Comparison of ENCODE assay signal across 11 mouse cellular contexts in the genomic region with DNA sequence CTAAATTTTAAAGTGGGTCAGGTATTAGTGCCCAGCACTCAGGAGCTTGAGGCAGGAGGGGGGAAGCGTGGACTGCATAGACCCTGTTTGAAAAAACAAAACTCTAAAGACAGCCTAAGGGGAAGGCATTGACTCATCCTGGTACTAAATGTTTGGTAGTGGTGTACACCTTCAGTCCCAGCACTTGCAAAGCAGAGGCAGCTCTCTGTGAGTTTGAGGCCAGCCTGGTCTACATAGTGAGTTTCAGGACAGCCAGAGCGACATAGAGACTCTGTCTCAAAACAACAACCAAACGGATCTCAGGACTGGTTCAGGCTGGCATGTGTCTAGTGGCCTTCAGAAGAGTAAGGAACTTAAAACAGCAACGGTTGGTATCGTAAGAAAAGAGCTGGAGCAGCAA. TPM values are rescaled to one million over a fixed set of nuclear protein-coding genes. Genes with fewer than 3 reads are reported as not detected.
A peak's percentile ranks its signal among the peaks of the same experiment; 100 is the strongest.
DNase-seq lines count a peak whose midpoint lies in the region; ATAC-seq and TF ChIP-seq lines count a peak whose summit lies in the region.
"Had no signal": no experiment of that assay in that cellular context is flagged by ENCODE, and none has a peak within 500 bp of the region (broad histone marks: within the 10 kb centered on the region; RNA-seq: fewer than 3 reads in every experiment).

No protein-coding gene starts in this region.

- no peak overlapping the region for H3K9ac ChIP-seq in heart, embryonic 11.5 days (ENCODE audit: low read depth, low read length)
- H3K9ac ChIP-seq in limb, embryonic 15.5 days = no peak overlapping the region
- H3K9ac ChIP-seq in forebrain, postnatal 0 days = no peak overlapping the region
- no peak overlapping the region for H3K9ac ChIP-seq in neural tube, embryonic 13.5 days
- H3K9ac ChIP-seq: embryonic facial prominence, embryonic 15.5 days; liver, embryonic 15.5 days had no signal

- TF ChIP-seq CTCF in forebrain, postnatal 0 days (IDR thresholded peaks at IDR 0.05; ENCODE audit: low read depth) = no peak

- peaks cover 43% of the 10 kb centered on the region for H3K4me1 ChIP-seq in heart, embryonic 10.5 days
- H3K4me1 ChIP-seq in heart, embryonic 11.5 days (ENCODE audit: control insufficient read depth, insufficient read depth, low read length) = peaks cover 22% of the 10 kb centered on the region
- peaks cover 19% of the 10 kb centered on the region for H3K4me1 ChIP-seq in limb, embryonic 15.5 days
- H3K4me1 ChIP-seq in limb, embryonic 10.5 days = peaks cover 12% of the 10 kb centered on the region
- peaks cover 28% of the 10 kb centered on the region for H3K4me1 ChIP-seq in forebrain, postnatal 0 days (ENCODE audit: insufficient read depth)
- peaks cover 53% of the 10 kb centered on the region for H3K4me1 ChIP-seq in neural tube, embryonic 13.5 days (replicated peaks)

- H3K27ac ChIP-seq in heart, embryonic 10.5 days = 0 out of 2 replicates have a peak overlapping the region, but pooled peaks have one; percentile 16
- no peak overlapping the region for H3K27ac ChIP-seq in heart, embryonic 11.5 days (ENCODE audit: low read depth, low read length)
- H3K27ac ChIP-seq in limb, embryonic 15.5 days = peak overlapping the region; percentile 33; the same call in 1 of the 2 replicates
- no peak overlapping the region for H3K27ac ChIP-seq in limb, embryonic 10.5 days
- no peak overlapping the region for H3K27ac ChIP-seq in forebrain, postnatal 0 days (ENCODE audit: low read depth, low read length)
- no peak overlapping the region for H3K27ac ChIP-seq in neural tube, embryonic 13.5 days (replicated peaks)
- H3K27ac ChIP-seq: embryonic facial prominence, embryonic 15.5 days; kidney, postnatal 0 days; liver, embryonic 15.5 days had no signal

- no peaks in the 10 kb centered on the region for H3K9me3 ChIP-seq in heart, embryonic 10.5 days
- H3K9me3 ChIP-seq in heart, embryonic 11.5 days (replicated peaks; ENCODE audit: control insufficient read depth, low read length) = no peaks in the 10 kb centered on the region
- H3K9me3 ChIP-seq in limb, embryonic 15.5 days = no peaks in the 10 kb centered on the region
- no peaks in the 10 kb centered on the region for H3K9me3 ChIP-seq in limb, embryonic 10.5 days (replicated peaks)
- H3K9me3 ChIP-seq in forebrain, postnatal 0 days (ENCODE audit: low read length) = no peaks in the 10 kb centered on the region
- H3K9me3 ChIP-seq in neural tube, embryonic 13.5 days = no peaks in the 10 kb centered on the region
- H3K9me3 ChIP-seq: embryonic facial prominence, embryonic 15.5 days; liver, embryonic 15.5 days had no signal

- H3K27me3 ChIP-seq in heart, embryonic 10.5 days (ENCODE audit: insufficient read depth, poor library complexity, severe bottlenecking) = no peaks in the 10 kb centered on the region
- H3K27me3 ChIP-seq in heart, embryonic 11.5 days (ENCODE audit: control insufficient read depth, insufficient read depth, low read length) = no peaks in the 10 kb centered on the region
- no peaks in the 10 kb centered on the region for H3K27me3 ChIP-seq in limb, embryonic 15.5 days
- no peaks in the 10 kb centered on the region for H3K27me3 ChIP-seq in limb, embryonic 10.5 days (ENCODE audit: low read depth, poor library complexity, severe bottlenecking)
- no peaks in the 10 kb centered on the region for H3K27me3 ChIP-seq in forebrain, postnatal 0 days (ENCODE audit: insufficient read depth, low read length)
- H3K27me3 ChIP-seq in neural tube, embryonic 13.5 days = no peaks in the 10 kb centered on the region
- H3K27me3 ChIP-seq: embryonic facial prominence, embryonic 15.5 days had no signal

- H3K4me3 ChIP-seq in heart, embryonic 10.5 days = no peak overlapping the region
- no peak overlapping the region for H3K4me3 ChIP-seq in heart, embryonic 11.5 days (ENCODE audit: low read depth, low read length)
- no peak overlapping the region for H3K4me3 ChIP-seq in limb, embryonic 15.5 days
- no peak overlapping the region for H3K4me3 ChIP-seq in limb, embryonic 10.5 days
- H3K4me3 ChIP-seq in forebrain, postnatal 0 days (ENCODE audit: low read depth, low read length) = no peak overlapping the region
- no peak overlapping the region for H3K4me3 ChIP-seq in neural tube, embryonic 13.5 days
- H3K4me3 ChIP-seq: embryonic facial prominence, embryonic 15.5 days; liver, embryonic 15.5 days had no signal

- WGBS in heart, embryonic 10.5 days = 73% methylated on average over 5 of the region's 5 CpGs
- 80% methylated on average over 5 of the region's 5 CpGs for WGBS in heart, embryonic 11.5 days (ENCODE audit: insufficient replicate concordance)
- WGBS in limb, embryonic 15.5 days = 66% methylated on average over 5 of the region's 5 CpGs
- 79% methylated on average over 5 of the region's 5 CpGs for WGBS in limb, embryonic 10.5 days
- WGBS in forebrain, postnatal 0 days = 65% methylated on average over 5 of the region's 5 CpGs
- 76% methylated on average over 5 of the region's 5 CpGs for WGBS in neural tube, embryonic 13.5 days

- DNase-seq in heart, embryonic 10.5 days (ENCODE audit: low spot score) = peak; percentile 64
- no peak for DNase-seq in limb, embryonic 10.5 days (ENCODE audit: low spot score)
- DNase-seq in forebrain, postnatal 0 days = no peak
- DNase-seq in adipocyte (ENCODE audit: low spot score) = no peak
- DNase-seq: adrenal gland, postnatal 36 days had no signal

- no peaks in the 10 kb centered on the region for H3K36me3 ChIP-seq in heart, embryonic 10.5 days
- H3K36me3 ChIP-seq in heart, embryonic 11.5 days (ENCODE audit: control insufficient read depth, insufficient read depth, low read length) = no peaks in the 10 kb centered on the region
- no peaks in the 10 kb centered on the region for H3K36me3 ChIP-seq in limb, embryonic 15.5 days
- H3K36me3 ChIP-seq in limb, embryonic 10.5 days = no peaks in the 10 kb centered on the region
- no peaks in the 10 kb centered on the region for H3K36me3 ChIP-seq in forebrain, postnatal 0 days (ENCODE audit: insufficient read depth)
- H3K36me3 ChIP-seq in neural tube, embryonic 13.5 days = no peaks in the 10 kb centered on the region
- H3K36me3 ChIP-seq: embryonic facial prominence, embryonic 15.5 days; liver, embryonic 15.5 days had no signal

- H3K4me2 ChIP-seq in heart, embryonic 11.5 days = no peak overlapping the region
- no peak overlapping the region for H3K4me2 ChIP-seq in limb, embryonic 15.5 days
- peak overlapping the region; percentile 30 for H3K4me2 ChIP-seq in forebrain, postnatal 0 days (ENCODE audit: low read depth)
- H3K4me2 ChIP-seq in neural tube, embryonic 13.5 days = peak overlapping the region; percentile 90
- H3K4me2 ChIP-seq: embryonic facial prominence, embryonic 15.5 days; liver, embryonic 15.5 days had no signal

- ATAC-seq in heart, embryonic 11.5 days (replicated peaks; ENCODE audit: insufficient number of reproducible peaks, low FRiP score, low TSS enrichment) = no peak
- ATAC-seq in limb, embryonic 15.5 days (ENCODE audit: insufficient number of reproducible peaks, low FRiP score, low TSS enrichment, low read depth) = no peak
- no peak for ATAC-seq in forebrain, postnatal 0 days
- no peak for ATAC-seq in neural tube, embryonic 13.5 days (ENCODE audit: low read depth)

RNA-seq across cellular contexts. Expression of a gene that starts 4.7 kb away (rescaled TPM):
- 44.8 and 56.6 TPM in 2 replicates for polyA plus RNA-seq in heart, embryonic 10.5 days (2016; fragmentation: Nextera tagmentation; extraction: Ambion mirVana)
- 47.8 and 49.6 TPM in 2 replicates for polyA plus RNA-seq in heart, embryonic 11.5 days (2014; fragmentation: Nextera tagmentation; extraction: Ambion mirVana)
- polyA plus RNA-seq in limb, embryonic 15.5 days (2015; fragmentation: Nextera tagmentation; extraction: Ambion mirVana) = 41.6 and 47.3 TPM in 2 replicates
- polyA plus RNA-seq in limb, embryonic 10.5 days (2016; fragmentation: Nextera tagmentation; extraction: Ambion mirVana) = 31.4 and 38.2 TPM in 2 replicates
- total RNA-seq in forebrain, postnatal 0 days (2014; rRNA removed) = 209 and 270 TPM in 2 replicates
- polyA plus RNA-seq in forebrain, postnatal 0 days (2015; fragmentation: Nextera tagmentation; extraction: Ambion mirVana) = 139 and 202 TPM in 2 replicates
- 123 and 130 TPM in 2 replicates for polyA plus RNA-seq in neural tube, embryonic 13.5 days (2015; fragmentation: Nextera tagmentation; extraction: Ambion mirVana)

Comparison
In these comparisons a context has a peak if more than half of its experiments do, and no peak if none do; other contexts are left out.
1. H3K27ac ChIP-seq: peak in heart, embryonic 10.5 days (single experiment) and limb, embryonic 15.5 days (single experiment); none in heart, embryonic 11.5 days (single experiment), limb, embryonic 10.5 days (single experiment), forebrain, postnatal 0 days (single experiment) and neural tube, embryonic 13.5 days (single experiment).
2. H3K4me2 ChIP-seq: peak in forebrain, postnatal 0 days (single experiment) and neural tube, embryonic 13.5 days (single experiment); none in heart, embryonic 11.5 days (single experiment) and limb, embryonic 15.5 days (single experiment).